Mouse (Mus musculus): ENCODE measurements around the gene Zmym2.
"Not testable (repeated sequence)": the region's sequence is repeated elsewhere in the genome, so short reads cannot be mapped to it uniquely, and the experiment has no call there.

The Zmym2 gene

DNA sequence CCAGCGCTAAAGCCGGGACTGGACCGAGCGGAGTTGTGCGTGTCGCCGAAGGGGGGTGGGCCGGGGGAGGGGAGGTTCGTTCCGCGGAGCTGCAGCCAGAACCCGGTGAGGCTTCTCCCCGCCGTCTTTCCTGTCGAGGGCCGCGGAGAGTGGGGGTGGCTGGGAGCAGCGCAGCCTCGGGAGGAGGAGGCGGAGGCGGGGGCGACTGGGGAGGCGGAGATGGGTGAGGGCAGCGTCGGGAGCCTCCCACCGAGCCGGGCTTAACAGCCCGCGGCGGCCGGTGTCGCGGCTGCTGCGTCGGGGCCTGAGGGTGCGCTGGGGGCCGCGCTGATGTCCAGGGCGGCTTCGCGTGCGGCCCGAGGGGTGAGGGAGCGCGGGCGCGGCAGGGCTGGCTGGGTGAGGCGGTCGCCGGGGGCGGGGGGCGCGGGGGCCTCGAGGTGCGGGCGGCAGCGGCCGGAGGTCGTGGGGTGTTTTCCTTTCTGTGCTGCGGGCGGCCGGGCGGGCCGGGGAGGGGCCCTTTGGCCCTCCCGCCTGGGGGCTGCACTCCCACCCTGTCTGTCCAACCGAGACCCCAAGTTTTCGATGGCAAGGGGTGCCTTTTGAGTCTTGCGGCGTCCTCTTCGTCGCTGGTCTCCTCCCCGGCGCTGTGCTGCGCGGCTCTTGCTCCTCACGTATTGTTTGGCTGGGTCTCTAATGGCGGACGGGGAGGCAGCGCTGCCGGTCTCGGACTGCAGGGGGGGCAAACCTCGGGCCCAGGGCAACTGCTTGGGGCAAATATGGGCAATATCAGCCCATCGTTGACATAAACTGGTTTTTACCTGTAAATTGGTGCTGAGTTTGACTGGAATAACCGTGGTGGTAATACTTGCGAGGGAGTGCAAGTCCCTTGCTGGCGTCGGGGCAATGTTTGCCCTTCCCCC, at the start of gene Zmym2:
Gene Zmym2 (plus strand): TSS at position 60 of the 920 bp plus-strand sequence.
- DNase-seq (ENCODE audit: low spot score), result peak; percentile 70

DNA sequence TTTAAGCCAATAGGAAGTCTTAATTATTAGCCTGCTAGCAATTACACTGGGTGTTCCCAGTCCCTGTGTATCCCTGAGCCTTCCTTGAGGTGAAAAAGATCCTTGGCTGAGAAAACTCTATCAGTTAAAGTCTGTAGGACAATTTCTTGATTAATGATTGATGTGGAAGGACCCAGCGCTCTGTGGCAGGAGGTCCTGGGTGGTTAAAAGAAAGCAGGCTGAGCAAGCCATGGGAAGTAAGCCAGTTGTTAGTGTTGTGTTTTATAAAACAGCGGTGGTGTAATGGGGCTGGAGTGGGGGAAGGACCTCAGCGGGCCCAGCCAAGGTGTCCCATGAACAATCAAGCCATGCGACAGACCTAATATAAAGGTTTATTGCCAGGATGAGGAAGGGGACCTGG, 42.4 kb upstream of the Zmym2 start:
- no peak for DNase-seq (ENCODE audit: low spot score)

DNA sequence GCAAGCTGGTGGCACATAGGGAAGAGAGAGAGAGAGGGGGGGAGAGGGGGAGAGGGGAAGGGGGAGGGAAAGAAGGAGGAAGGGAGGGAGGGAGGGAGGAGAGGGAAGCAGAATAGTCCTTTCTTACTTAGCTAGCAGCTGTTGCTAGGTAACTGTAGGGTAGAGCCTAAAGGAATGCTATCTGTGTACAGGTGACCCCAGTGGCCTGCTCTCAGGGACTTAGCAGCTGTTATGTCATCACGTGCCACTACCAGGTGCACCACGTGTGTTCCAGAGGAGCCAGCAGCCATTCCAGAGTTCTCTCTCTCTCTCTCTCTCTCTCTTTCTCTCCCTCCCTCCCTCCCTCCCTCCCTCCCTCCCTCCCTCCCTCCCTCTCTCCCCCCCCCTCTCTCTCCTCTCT, 41.9 kb upstream of the Zmym2 start:
- DNase-seq (ENCODE audit: low spot score), result no peak

DNA sequence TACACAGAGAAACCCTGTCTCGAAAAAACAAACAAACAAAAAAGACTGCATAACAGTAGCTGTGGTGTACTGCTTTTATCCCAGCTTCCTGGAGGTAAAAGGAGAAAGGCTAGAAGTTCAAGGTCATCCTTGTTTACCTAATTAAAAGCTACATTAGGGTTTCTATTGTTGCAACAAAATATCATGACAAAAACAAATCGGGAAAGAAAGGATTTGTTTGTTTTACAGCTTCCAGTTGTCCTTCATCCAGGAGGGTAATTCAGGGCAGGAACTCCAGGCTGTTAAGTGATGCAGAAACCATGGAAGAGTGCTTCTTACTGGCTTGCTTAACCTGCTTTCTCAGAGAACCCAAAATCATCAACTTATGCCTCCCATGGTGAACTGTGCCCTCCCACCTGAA, 38.1 kb upstream of the Zmym2 start:
- DNase-seq (ENCODE audit: low spot score), result no peak

DNA sequence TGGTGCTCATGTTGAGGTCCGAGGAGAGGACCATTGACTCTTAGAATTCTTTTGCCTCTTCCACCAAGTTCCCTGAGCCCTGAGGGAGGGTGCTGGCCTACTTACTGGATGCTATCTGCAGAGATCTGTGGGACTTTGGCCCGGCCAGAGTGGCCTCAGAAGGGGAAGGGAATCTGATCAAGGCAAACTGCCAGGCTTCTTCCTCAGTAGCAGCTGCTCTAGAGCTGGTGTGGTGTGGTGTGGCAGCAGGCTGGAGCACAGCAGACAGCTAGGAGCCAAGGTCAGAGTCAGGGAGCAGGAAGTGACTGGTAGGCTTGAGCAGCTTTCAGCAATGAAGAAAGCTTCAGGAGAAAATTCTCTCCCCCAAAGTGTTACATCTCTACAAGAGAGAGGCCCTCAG, 36.8 kb upstream of the Zmym2 start:
- no peak for DNase-seq (ENCODE audit: low spot score)

DNA sequence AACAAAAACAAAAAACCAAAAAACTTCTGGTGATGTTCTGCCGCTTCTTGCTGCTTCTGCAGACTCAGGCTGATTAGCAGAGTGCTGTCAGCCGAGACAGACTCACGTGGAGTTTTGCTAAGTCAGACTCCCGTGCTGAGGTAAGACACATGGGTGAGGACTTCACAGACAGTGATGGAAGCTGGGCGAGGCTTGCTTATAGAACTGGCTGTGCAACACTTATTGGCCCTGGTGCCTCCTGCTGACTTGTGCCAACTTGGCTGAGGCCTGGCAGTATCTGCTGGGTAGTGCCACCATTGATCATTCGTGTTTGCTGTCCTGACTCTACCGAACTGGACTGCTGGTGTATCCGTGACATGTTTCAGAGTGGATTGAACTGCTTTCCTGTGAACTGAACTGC, 22.4 kb upstream of the Zmym2 start:
- DNase-seq (ENCODE audit: low spot score), result no peak

DNA sequence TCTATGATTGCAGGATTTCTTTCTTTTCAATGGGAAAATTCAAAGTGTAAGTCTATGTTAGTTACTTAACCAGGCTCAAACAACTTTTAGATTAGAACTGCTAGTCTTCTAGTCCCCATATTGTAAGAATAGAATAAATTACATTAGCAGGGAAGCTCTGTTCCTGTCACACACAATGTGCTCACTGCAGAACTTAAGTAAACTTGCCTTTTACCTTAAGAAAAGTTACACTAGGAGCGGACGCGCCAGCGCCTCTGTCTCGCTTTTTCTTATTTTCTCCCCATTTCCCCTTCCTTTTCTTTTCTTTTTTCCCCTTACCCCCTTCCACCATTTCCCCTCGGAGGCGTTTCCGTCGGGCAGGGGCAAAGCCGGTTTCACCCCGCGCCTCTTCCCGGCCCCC, 21.8 kb upstream of the Zmym2 start:
- DNase-seq (ENCODE audit: low spot score), result no peak

DNA sequence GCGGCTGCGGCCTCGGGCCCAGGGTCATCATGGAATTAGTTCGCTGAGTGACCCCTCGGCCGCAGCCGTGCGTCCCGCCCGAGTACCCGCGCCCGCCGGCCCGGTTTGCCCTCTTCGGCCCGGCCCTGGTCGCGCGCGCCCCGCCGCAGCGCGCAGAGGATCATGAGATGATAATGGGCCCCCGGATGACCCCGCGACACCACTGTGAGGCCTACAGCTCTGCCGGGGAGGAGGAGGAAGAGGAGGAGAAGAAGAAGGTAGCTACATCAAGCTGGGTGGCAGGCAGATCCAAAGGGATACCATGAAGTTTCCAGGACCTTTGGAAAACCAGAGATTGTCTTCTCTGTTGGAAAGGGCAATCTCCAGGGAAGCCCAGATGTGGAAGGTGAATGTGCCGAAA, 21.3 kb upstream of the Zmym2 start:
- DNase-seq (ENCODE audit: low spot score), result not testable (repeated sequence)

GRCm38 (mm10) chr14:56873525-56873924, 12.9 kb upstream of the Zmym2 start:
- DNase-seq (ENCODE audit: low spot score), result no peak

DNA sequence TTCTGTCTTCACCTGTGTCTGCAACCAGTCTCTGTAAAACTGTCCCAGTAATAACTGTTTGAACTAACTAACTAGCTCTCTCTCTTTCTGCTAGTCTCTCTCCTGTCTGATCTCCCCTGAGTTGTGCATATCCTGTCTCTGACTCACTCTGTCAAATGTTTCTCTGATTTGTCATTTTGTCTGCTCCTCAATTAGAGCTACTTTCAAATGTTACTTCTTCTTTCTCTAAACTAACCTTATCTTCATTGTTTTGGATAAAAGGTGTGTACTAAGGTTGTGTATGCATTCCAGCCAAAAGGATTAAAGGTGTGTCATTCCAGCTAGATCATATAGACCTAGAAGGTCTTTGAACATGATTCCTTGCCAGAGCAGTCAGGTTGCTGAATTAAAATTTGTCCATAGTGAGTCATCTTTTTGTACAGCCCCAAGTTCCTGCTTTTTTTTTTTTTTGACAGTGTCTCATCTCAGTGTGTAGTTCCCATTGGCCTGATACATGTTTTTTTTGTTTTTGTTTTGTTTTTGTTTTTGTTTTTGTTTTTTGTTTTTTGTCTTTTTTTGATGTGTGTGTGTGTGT, 10.8 kb upstream of the Zmym2 start:
- no peak for DNase-seq (ENCODE audit: low spot score)

DNA sequence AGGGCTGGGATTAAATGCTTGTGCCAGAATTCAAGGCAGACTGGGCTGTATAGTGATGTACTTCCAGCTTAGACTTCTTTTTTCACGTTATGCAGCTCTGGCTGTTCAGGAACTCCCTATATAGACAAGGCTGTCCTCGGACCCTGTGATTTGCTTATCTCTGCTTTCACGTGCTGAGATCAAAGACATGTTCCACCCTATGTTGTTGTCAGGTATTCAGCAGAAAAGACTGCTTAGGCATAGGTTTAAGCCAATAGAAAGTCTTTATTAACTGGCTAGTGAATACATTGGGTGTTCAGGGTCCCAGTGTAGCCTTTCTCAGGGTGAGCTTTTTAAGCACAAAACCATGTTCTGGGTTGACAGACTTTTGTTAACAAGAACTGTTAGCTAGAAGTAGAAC, 5.2 kb upstream of the Zmym2 start:
- no peak for DNase-seq (ENCODE audit: low spot score)

DNA sequence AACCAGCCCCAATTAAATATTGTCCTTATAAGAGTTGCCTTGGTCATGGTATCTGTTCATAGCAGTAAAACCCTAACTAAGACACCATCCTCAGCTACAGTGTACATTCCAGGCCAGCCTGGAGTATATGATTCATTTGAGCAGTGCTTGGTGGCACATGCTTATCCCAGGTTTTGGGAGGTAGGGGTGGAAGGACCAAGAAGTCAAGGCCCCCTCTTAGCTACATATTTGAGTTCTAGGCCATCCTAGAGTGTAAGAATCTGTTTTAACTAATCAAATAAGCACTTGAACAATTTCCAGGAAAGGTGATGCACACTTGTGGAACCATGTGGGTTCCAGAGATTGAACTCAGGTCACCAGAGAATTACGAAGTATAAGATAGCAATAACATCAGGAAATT, 3.0 kb upstream of the Zmym2 start:
- DNase-seq (ENCODE audit: low spot score), result no peak

GRCm38 (mm10) chr14:56885308-56885771, 1.1 kb upstream of the Zmym2 start:
- peak; percentile 86 for DNase-seq (ENCODE audit: low spot score)

DNA sequence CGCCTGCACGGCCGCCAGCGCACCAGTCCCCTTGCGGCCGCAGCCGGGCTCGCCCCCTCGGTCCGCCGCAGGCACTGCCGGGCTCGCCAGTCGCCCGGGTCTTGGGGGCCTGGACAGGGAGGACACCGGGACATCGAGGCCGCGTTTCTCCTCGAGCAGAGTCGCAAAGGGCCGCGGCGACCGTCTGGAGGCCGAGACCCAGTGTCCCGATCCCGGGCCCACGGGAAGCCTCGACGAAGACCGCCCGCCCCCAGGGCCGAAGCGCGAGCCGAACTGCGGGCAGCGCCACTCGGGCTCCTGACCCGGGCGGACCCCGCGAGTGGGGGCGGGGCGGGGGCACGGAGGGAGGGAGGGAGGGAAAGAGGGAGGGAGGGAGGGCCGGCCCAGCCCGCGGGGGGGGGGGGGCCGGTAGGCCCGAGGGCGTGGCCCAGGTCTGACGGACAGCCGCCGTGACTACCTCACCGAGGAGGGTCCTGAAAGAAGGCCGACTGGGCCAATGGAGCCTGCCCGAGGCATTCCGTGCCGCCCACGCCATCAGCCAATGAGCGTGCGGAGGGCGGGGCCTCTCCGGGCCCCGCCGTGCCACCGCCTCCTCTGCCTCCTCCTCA, 363 bp upstream of the Zmym2 start:
- DNase-seq (ENCODE audit: low spot score), result peak; percentile 70

GRCm38 (mm10) chr14:56887514-56887880, 1.0 kb downstream of the Zmym2 start:
- DNase-seq (ENCODE audit: low spot score), result no peak

- peak; percentile 70 for DNase-seq (ENCODE audit: low spot score)
Measured at GRCm38 (mm10) chr14:56887887-56888286, 1.4 kb downstream of the Zmym2 start.

DNA sequence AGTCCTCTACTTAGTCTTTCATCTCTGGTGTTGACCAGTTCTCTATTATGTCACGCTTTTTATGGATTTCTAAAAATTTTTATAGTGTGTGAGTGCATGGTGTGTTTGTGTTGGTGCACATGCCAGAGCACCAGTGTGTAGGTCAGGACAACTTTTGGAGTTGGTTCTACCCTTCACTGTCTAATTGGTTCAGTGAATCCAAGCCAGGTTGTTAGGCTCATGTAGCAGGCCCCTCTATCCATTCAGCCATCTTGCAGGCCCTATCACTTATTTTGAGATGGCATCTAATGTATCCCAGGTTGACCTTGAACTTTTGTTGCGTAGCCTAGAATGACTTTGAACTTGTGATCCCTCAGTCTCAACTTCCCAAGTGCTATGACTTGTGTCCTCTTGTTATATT, 2.0 kb downstream of the Zmym2 start:
- no peak for DNase-seq (ENCODE audit: low spot score)

DNA sequence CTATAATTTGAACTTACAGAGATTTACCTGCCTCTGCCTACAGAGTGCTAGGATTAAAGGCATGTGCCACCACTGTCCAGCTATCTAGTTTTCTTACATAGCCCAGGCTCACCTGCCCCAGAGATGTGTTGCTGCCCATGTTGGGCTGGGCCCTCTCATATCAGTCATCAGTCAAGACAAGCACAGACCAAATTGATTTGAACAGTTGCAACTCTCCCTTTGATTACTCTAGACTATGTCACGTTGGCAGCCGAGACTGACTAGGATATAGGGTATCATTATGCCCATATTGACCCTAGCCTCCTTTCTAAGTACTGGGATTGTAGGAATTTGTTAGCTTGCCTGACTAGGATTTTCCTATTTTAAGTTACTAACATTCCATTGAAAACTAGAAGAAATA, 8.0 kb downstream of the Zmym2 start:
- DNase-seq (ENCODE audit: low spot score), result no peak

DNA sequence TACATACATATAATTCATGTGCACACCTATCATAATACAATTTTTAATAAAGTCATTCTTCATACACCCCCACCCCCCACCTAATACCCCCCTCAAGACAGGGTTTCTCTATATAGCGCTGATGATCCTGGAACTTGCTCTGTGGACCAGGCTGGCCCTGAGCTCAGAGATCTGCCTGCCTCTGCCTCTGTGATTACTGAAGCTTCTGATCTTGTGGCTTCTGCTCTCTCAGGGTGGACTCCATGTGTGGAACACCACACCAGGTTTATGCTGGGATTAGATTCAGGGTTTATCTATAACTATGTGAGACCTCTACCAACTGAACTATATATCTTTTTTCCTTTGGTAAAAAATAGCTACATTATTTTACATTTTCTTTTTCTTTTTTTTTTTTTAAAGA, 10.1 kb downstream of the Zmym2 start:
- DNase-seq (ENCODE audit: low spot score), result no peak

GRCm38 (mm10) chr14:56897475-56897874, 11.0 kb downstream of the Zmym2 start:
- no peak for DNase-seq (ENCODE audit: low spot score)

DNA sequence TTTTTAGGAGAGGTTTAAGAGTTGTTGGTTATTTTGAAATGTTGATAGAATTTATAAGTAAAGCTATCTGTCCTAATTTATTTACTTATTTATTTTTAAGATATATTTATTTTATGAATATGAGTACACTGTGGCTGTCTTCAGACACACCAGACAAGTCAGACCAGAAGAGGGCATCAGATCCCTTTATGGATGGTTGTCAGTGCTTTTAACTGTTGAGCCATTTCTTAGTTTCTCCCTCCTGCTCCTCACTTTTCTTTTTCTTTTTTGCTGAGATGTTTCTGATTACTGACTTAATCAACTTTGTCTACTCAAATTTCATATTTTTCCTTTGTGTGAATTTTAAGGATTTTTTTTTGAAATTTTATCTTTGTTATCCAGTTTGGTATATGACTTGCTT, 13.2 kb downstream of the Zmym2 start:
- no peak for DNase-seq (ENCODE audit: low spot score)

DNA sequence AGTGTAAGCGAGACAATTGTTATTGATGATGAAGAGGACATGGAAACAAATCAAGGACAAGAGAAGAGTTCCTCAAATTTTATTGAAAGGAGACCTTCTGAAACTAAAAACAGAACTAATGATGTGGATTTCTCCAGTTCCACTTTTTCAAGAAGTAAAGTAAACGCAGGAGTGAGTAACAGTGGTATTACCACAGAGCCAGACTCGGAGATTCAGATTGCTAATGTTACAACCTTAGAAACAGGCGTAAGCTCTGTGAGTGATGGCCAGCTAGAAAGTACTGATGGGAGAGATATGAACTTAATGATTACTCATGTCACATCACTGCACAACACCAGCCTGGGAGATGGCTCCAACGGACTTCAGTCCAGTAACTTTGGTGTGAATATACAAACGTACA, 16.6 kb downstream of the Zmym2 start:
- DNase-seq (ENCODE audit: low spot score), result no peak

DNA sequence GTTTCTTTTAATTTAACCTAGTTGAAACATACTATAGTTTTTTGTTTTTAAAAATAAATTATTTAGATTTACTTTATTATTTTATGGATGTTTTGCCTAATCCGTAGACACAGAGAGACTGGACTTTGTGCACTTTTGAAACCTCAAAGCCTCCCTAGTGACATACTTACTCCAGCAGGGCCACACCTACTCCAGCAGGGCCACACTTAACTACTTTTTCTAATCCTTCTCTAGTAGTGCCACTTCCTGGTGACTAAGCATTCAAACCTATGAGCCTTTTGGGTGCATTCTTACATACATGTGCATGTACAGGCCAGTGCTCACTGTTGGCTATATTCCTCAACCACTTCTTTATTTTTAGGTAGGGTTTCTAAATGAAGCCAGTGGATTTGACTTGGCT, 19.2 kb downstream of the Zmym2 start:
- DNase-seq (ENCODE audit: low spot score), result no peak
